Mouse (Mus musculus): ENCODE data around the gene Rdh16f2. TPM values are rescaled to one million over a fixed set of nuclear protein-coding genes. Genes with fewer than 3 reads are reported as not detected.
"Not testable (repeated sequence)": the region's sequence is repeated elsewhere in the genome, so short reads cannot be mapped to it uniquely, and the experiment has no call there.

The Rdh16f2 gene
- polyA plus RNA-seq, 1 experiment from 2014 or later = 0.39 TPM

- Histone ChIP-seq H3K9ac (ENCODE audit: low read depth, low read length) (no peak overlapping the region), H3K27me3 (replicated peaks; ENCODE audit: control insufficient read depth, insufficient read depth, low read length) (no peaks in the 10 kb centered on the region), H3K9me3 (ENCODE audit: control insufficient read depth) (no peaks in the 10 kb centered on the region), H3K4me1 (replicated peaks; ENCODE audit: control insufficient read depth, insufficient read depth, low read length) (peaks cover 3% of the 10 kb centered on the region), H3K36me3 (ENCODE audit: control insufficient read depth, insufficient read depth) (no peaks in the 10 kb centered on the region), H3K4me2 (replicated peaks; ENCODE audit: low read depth) (no peak overlapping the region), H3K4me3 (ENCODE audit: low read depth, low read length) (no peak overlapping the region), H3K27ac (ENCODE audit: low read depth, low read length) (no peak overlapping the region)
- no peak for ATAC-seq
- WGBS = 86% methylated on average over 4 of the region's 4 CpGs
- TF ChIP-seq CTCF (IDR thresholded peaks at IDR 0.05; ENCODE audit: low read depth) = no peak
Observed at GRCm38 (mm10) chr10:127886971-127887370, 20.7 kb downstream of the Rdh16f2 start.

DNA sequence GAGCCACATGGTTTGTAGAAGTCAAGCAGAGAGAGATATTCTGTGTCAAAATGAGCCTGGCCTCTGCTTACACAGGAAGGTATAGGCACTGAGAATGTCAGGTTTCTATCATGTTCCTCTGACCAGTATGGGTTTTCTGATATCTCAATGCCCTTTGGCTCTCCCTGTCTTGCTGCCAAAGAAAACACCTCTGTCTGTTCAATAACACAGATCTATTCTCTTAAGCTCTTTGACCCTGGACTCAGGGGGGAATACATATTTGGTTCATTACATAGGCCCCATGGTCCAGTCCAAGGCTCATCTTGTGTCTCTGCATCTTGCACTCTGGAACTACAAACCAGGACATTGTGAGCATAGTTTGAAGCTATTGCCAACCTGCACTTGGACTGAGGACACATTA, 22.3 kb downstream of the Rdh16f2 start, which contains the start of gene Rdh7:
Gene Rdh7, minus strand, starts transcription at position 213 of the 400 bp plus-strand sequence.
- peaks cover 3% of the 10 kb centered on the region for H3K4me1 ChIP-seq (replicated peaks; ENCODE audit: control insufficient read depth, insufficient read depth, low read length)
- no peak within 1 kb of the TSS for H3K4me3 ChIP-seq (ENCODE audit: low read depth, low read length)
- TF ChIP-seq CTCF (IDR thresholded peaks at IDR 0.05; ENCODE audit: low read depth) = no peak
- no peaks in the 10 kb centered on the region for H3K36me3 ChIP-seq (ENCODE audit: control insufficient read depth, insufficient read depth)
- H3K27ac ChIP-seq (ENCODE audit: low read depth, low read length) = no peak within 1 kb of the TSS; the same call in 1 of the 2 replicates
- no peak within 1 kb of the TSS for H3K9ac ChIP-seq (ENCODE audit: low read depth, low read length)
- H3K4me2 ChIP-seq (replicated peaks; ENCODE audit: low read depth) = no peak within 1 kb of the TSS
- no peaks in the 10 kb centered on the region for H3K9me3 ChIP-seq (ENCODE audit: control insufficient read depth)
- H3K27me3 ChIP-seq (replicated peaks; ENCODE audit: control insufficient read depth, insufficient read depth, low read length) = no peaks in the 10 kb centered on the region
- no peak for ATAC-seq

- Histone ChIP-seq H3K36me3 (ENCODE audit: control insufficient read depth, insufficient read depth) (no peaks in the 10 kb centered on the region), H3K4me3 (ENCODE audit: low read depth, low read length) (no peak overlapping the region), H3K4me2 (replicated peaks; ENCODE audit: low read depth) (no peak overlapping the region), H3K27me3 (replicated peaks; ENCODE audit: control insufficient read depth, insufficient read depth, low read length) (no peaks in the 10 kb centered on the region), H3K27ac (ENCODE audit: low read depth, low read length) (no peak overlapping the region), H3K4me1 (replicated peaks; ENCODE audit: control insufficient read depth, insufficient read depth, low read length) (peaks cover 3% of the 10 kb centered on the region), H3K9me3 (ENCODE audit: control insufficient read depth) (no peaks in the 10 kb centered on the region), H3K9ac (ENCODE audit: low read depth, low read length) (no peak overlapping the region)
- TF ChIP-seq CTCF (IDR thresholded peaks at IDR 0.05; ENCODE audit: low read depth) = no peak
- 91% methylated on average over 1 of the region's 1 CpGs for WGBS
- no peak for ATAC-seq
Observed at GRCm38 (mm10) chr10:127891481-127891880, 25.2 kb downstream of the Rdh16f2 start.

DNA sequence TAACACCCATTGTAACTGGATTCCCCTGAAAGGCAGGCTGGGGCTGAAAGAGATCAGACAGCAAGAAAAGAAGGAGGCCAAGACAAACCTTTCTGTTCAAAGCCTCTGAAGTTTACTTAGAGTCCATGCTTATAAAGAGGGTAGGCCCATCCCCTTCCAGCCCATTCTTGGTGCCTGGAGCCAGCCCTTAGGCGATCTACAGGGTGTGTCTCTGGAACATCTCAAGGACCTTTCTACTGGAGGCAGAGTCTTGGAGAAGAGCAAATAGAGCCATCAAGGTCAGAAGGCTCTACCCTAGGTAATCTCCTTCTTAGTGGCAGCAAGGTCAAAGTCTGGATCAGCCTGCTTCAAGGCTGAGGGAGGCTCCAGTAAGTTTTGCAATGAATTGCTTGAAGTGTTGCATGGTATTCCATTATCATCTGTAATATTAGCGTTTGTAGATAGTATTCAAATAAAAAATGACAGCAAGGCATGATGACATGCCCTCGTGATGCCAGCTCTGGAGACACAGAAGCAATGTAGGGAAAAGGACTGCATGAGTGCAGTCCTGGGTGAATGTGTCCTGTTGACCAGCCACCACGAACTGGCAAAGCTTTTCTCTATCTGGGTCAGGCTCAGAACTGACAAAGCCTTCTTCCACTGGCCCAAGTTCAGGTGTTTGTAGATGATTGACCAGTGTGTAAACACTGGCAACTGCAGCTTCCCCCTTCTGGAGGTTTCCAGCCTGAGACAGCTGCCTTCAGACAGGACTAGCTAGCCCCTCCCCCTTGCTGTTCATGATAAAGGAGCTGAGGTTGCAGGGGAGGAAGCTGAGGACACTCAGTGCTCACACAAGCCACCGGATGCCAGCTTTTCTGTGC, 27.1 kb downstream of the Rdh16f2 start:
- H3K9me3 ChIP-seq (ENCODE audit: control insufficient read depth); H3K36me3 ChIP-seq (ENCODE audit: control insufficient read depth, insufficient read depth); H3K9ac ChIP-seq (ENCODE audit: low read depth, low read length); H3K4me1 ChIP-seq (replicated peaks; ENCODE audit: control insufficient read depth, insufficient read depth, low read length); H3K4me3 ChIP-seq (ENCODE audit: low read depth, low read length); H3K27me3 ChIP-seq (replicated peaks; ENCODE audit: control insufficient read depth, insufficient read depth, low read length): not testable (repeated sequence)
- 26% methylated on average over 5 of the region's 5 CpGs for WGBS
- ATAC-seq = peak; percentile 98
- Histone ChIP-seq H3K27ac (ENCODE audit: low read depth, low read length) (peak overlapping the region; percentile 74), H3K4me2 (replicated peaks; ENCODE audit: low read depth) (0 out of 2 replicates have a peak overlapping the region, but pooled peaks have one; percentile 25)

GRCm38 (mm10) chr10:127896705-127897104, 30.4 kb downstream of the Rdh16f2 start:
- no peaks in the 10 kb centered on the region for H3K9me3 ChIP-seq (ENCODE audit: control insufficient read depth)
- ATAC-seq = no peak
- no peaks in the 10 kb centered on the region for H3K27me3 ChIP-seq (replicated peaks; ENCODE audit: control insufficient read depth, insufficient read depth, low read length)
- WGBS = 35% methylated on average over 5 of the region's 5 CpGs
- no peak for TF ChIP-seq CTCF (IDR thresholded peaks at IDR 0.05; ENCODE audit: low read depth)
- no peaks in the 10 kb centered on the region for H3K36me3 ChIP-seq (ENCODE audit: control insufficient read depth, insufficient read depth)
- H3K9ac ChIP-seq (ENCODE audit: low read depth, low read length) = no peak overlapping the region
- no peak overlapping the region for H3K4me2 ChIP-seq (replicated peaks; ENCODE audit: low read depth)
- peaks cover 8% of the 10 kb centered on the region; the same call in 1 of the 2 replicates for H3K4me1 ChIP-seq (replicated peaks; ENCODE audit: control insufficient read depth, insufficient read depth, low read length)
- no peak overlapping the region for H3K27ac ChIP-seq (ENCODE audit: low read depth, low read length)
- no peak overlapping the region for H3K4me3 ChIP-seq (ENCODE audit: low read depth, low read length)

DNA sequence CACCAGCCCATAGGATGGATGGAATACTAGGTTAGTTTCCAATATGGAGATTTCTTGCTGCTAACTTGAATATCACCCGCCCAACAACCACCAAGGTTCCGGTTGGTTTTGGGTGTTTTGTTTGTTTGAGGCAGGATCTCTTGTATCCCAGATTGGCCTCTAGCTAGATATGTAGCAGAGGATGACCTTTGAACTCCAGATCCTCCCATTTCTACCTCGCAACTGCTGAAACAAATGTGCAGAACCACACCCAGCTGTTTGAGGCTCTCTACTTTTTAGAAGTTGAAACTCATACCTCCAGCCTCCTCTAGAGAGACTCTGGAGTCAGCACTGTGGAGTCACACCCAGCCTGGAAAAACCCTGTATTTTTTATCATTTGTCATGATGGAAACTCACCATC, 31.2 kb downstream of the Rdh16f2 start:
- no peak overlapping the region for H3K27ac ChIP-seq (ENCODE audit: low read depth, low read length)
- no peak overlapping the region for H3K4me3 ChIP-seq (ENCODE audit: low read depth, low read length)
- no peaks in the 10 kb centered on the region for H3K36me3 ChIP-seq (ENCODE audit: control insufficient read depth, insufficient read depth)
- WGBS = 39% methylated on average over 3 of the region's 3 CpGs
- no peak overlapping the region for H3K9ac ChIP-seq (ENCODE audit: low read depth, low read length)
- no peaks in the 10 kb centered on the region for H3K27me3 ChIP-seq (replicated peaks; ENCODE audit: control insufficient read depth, insufficient read depth, low read length)
- no peak for ATAC-seq
- H3K4me1 ChIP-seq (replicated peaks; ENCODE audit: control insufficient read depth, insufficient read depth, low read length) = peaks cover 8% of the 10 kb centered on the region; the same call in 1 of the 2 replicates
- TF ChIP-seq CTCF (IDR thresholded peaks at IDR 0.05; ENCODE audit: low read depth) = no peak
- no peaks in the 10 kb centered on the region for H3K9me3 ChIP-seq (ENCODE audit: control insufficient read depth)
- no peak overlapping the region for H3K4me2 ChIP-seq (replicated peaks; ENCODE audit: low read depth)
